Mouse (Mus musculus): ENCODE measurements around the gene Dnal1.
"Not testable (repeated sequence)": the region's sequence is repeated elsewhere in the genome, so short reads cannot be mapped to it uniquely, and the experiment has no call there.

The Dnal1 gene

DNA sequence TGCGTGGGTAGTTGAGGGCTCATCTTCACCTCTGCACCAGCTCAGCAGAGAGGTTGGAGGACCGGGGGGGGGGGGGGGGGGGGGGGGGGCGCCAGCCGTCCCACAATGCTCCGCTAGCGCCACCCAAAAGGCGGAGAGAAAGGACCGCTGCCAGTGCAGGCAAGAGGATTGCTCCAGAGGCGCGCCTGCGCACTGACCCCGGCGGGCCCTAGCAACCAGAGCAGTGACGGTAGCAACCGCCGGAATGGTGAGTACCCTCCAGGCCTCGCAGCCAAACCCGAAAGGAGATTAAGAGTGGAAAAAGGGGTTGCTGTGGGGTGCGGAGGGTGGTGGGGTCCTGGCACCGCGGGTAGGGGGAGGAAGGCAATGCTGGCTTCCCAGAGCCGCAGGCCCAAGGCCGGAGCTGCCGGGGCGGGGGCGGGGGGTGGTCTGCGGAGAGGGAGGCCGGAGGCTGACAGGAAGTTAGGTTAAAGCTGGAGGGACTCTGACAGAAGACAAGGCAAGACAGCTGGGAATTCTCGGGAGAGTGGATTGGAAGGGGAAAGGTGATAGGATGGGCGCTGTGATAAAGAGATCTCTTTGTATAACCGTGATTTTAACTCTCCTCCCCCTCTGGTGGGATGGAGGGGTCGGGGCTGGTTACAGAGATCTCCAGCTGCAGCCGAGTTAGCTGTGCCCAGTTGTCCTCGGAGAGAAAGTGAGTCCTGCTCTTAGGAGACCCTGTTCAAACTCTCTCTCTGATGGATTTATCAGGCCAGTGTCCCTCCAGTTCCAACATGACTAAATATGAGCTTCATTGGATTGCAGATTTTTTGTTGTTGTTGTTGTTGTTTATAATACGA is at the start of gene Dnal1:
Dnal1 (plus strand) TSS at position 214 of the 842 bp plus-strand sequence.
- DNase-seq, result peak; percentile 86 to 94

DNA sequence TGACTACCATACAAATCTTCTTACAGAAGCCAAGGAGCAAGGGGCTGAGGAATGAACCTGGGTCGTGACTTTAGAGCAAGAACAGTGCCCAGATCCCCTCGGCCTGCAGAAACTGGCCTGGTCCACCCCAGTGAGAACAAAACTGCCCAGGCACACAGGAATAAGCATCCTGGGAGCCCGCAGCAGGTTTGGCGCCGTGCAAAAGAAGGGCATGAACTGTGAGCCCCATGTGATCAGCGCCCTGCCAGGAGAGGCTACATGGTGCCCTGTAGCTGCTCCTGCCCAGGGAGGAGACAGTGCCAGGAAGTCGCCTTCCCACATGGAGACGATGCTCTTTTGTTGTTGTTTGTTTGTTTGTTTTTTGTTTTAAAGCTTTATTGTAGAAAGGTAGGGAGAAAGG is 49.5 kb upstream of the Dnal1 start:
- no peak for DNase-seq

DNA sequence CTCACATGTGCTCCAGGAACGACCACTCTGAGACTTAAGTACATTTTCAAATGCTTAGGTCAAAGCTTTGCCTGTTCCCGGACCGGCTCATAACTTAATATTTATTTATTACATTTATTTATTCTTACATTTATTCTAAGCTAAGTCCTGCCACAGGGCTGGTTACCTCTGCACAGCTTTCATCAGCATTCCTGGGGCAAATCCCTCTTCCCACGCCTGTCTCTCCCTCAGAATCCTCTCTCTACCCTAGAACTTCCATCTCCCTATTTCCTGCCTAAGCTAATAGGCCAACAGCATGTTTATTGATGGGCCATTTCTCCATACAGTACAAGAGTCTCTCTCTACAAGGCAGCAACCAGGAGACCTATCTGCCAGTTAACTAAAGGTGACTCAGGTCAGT is 46.4 kb upstream of the Dnal1 start:
- DNase-seq, result no peak

DNA sequence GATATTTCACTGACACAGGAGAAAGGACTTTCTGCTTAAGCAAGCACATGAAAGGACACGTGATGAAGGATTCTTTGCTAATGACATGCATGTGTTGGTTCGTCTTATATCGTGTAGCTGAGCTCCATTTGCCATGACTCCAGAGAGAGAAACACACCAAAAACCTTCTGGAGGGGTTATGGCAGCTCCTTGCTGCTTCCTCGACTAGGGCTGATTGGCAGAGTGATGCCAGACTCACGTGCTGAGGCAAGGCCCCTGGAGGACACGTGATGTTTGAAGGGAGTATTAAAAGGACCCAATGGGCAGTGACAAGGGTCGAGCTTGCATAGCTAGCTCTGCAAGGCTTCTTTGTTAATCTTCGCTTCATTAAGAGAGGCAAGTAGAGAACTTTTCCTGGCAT is 45.9 kb upstream of the Dnal1 start:
- DNase-seq, result no peak

DNA sequence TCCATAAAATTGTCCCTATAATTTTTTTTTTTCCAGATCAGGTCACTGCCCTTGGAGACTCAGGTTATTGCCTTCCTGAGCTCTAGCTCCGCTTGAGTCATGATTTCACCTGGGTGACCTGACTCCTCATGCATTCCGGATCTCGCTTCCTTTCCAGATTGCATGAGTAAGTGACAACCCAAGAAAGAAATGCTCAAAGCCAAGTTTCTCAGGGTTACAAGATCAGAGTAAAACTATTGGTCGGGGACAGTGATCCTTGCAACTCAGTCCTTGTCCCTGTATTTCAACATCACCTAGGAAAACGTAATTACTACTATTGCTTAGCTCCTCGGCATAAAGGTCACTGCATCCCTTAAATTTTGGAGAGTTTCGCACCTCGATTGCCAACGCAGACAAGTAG is 45.2 kb upstream of the Dnal1 start, which contains the start of gene Acot5:
Acot5 (plus strand) TSS at position 340 of the 400 bp plus-strand sequence.
- no peak for DNase-seq

DNA sequence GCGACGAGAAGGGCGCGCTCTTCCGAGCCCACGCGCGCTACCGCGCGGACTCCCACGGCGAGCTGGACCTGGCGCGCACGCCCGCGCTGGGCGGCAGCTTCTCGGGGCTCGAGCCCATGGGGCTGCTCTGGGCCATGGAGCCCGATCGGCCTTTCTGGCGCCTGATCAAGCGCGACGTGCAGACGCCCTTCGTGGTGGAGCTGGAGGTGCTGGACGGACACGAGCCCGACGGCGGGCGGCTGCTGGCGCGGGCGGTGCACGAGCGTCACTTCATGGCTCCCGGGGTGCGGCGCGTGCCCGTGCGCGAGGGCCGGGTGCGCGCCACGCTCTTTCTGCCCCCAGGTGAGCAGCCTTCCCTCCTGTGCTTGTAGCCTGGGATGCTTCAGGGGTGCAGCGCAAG is 44.6 kb upstream of the Dnal1 start:
- peak; percentile 53 to 60 for DNase-seq

DNA sequence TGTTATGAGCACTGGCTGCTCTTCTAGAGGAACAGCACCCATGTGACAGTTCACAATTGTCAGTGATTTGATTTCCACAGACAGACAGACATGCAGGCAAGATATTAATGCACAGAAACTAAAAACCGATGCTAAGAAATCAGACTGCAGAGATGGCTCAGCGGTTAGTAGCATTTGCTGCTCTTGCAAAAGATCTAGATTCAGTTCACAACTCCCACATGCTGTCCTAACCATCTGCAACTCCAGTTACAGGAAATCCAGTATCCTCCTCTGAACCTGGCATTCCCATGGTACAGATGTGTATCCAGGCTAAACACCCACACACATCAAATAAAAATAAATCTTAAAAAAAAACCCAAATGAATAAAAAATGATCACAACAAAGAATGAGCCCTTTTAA is 42.5 kb upstream of the Dnal1 start:
- no peak for DNase-seq

DNA sequence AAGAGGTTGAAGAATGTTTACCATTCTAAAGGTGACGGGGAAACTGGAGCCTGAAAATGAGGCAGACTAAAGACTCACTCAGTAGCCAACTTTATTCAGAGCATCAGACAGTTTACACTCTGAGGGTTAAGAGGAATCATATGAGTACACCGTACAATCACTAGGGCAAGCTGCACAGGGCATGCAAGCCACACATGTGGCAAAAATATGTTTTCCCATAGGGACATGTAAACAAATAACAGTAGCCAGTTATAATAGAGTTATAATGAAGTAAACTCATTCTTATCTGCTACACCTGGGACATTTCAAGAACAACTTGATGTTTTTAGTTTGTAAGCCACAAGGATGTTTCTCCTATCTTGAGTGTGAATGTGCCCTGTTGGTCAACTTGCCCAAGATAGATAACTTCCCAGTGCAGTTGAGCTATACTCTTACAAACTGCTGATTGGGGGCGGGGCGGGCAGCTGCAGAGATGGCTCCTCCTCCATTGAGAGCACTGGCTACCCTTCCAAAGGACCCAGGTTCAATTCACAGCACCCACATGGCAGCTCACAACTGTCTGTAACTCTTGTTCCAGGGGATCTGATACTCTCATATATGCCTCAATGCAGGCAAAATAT is 36.7 kb upstream of the Dnal1 start:
- DNase-seq, result no peak

DNA sequence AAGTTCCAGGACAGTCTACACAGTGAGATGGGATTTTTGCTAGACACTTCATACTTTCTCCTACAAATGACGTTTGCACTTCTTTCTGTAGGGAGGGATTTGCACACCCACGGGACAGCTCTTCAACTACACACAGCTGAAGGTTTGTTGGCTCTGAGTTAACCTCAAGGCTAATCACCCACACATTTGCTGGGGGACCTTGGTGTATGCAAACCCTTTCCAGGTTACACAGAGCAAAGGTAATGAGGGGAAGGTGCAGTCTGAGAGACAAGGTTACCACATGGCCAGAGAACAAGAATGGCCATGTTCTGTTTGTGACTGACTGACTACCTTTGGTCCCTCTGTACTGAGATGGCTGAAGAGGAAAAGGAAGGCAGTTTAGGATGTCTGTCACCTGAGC is 30.3 kb upstream of the Dnal1 start:
- DNase-seq, result no peak

DNA sequence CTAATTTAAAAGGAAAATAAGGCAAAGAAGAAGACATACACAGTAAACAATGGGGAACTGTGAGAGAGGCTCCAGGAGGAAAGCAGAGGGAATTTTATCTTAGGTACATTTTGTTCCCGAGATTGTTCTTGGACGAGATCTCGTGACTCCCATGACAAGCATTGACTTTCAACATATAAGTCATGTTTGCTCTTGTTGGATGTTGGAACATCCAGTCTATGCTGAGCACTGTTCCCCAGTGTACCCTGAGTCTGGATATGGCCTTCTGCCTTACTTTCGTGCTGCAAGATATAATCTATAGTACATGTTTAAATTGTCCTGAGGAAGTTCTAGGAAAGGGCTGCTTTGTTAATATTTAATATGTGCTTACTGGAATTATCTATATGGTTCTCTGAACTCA is 29.6 kb upstream of the Dnal1 start:
- no peak for DNase-seq

DNA sequence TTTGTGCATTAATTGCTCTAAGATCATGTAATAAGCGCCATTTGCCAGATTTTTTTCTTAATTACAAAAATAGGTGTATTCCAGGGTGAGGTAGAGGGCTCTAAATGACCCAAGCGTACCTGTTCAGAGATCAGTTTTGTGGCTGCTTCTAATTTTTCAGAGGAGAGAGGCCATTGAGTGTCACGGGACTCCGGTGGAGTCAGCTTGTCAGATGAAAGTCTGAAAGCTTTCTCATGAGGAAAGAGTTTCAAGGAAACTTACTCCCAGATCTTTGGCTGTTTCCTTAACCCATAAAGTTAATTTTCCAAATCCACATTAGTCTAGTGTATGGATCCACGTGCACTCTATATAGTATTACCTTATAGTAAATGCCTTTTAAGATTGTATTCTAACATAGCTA is 19.5 kb upstream of the Dnal1 start:
- DNase-seq, result not testable (repeated sequence)

DNA sequence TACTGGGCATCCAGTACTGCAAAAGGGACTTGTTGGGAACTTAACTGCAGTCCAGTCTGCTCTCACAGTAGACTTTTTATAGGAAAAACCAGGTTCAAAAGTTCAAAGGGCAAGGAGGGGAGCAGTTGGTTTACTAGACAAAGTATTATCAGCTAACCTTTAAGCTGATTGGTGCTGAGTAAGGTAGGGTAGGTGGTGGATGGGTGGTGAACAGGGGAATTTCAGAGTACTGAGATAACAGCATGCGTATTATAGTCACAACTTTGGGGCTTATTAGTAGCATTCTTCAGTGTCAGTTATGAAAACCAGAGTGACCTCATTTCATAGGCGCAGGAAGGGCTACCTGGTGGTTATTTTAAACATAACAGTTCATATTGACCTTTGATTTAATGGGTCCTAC is 14.6 kb upstream of the Dnal1 start:
- DNase-seq, result no peak

DNA sequence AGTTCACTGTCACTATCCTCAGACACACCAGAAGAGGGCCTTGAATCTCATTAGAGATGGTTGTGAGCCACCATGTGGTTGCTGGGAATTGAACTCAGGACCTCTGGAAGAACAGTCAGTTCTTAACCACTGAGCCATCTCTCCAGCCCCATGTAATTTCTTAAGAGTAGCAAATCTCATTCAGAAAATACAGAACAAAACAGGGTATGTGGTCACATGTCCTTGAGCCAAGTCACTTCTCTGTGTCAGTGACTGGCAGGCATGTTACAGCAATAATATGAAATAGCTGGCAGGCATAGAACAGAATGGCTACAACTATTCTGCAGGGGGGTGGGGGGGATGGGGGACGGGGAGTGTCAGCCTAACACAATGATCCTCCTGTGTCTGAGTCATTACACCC is 14.1 kb upstream of the Dnal1 start:
- DNase-seq, result no peak

DNA sequence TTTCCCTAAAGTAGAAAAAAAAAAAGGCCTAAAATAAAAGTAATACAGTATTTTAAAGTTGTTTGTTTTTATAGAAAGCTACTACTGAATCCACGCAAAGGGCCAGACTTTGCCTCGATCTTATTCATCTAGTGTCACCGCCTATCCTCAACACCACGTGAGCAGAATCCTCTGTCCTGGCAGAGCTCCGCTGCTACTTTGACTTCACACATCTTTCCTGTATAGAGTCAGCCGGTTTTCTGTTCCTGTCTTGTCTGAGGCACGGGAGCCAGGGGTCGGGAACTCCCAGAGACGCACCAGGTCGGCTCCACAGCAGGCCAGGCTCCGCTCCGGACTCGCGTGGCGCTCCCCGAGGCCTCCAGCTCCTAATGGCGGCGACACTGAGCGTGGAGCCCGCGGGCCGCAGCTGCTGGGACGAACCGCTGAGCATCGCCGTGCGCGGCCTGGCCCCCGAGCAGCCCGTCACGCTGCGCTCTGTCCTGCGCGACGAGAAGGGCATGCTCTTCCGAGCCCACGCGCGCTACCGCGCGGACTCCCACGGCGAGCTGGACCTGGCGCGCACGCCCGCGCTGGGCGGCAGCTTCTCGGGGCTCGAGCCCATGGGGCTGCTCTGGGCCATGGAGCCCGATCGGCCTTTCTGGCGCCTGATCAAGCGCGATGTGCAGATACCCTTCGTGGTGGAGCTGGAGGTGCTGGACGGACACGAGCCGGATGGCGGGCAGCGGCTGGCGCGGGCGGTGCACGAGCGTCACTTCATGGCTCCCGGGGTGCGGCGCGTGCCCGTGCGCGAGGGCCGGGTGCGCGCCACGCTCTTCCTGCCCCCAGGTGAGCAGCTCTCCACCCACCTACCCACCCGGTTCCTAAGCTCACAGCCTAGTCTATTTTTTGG is 13.3 kb upstream of the Dnal1 start, which contains the start of gene Acot6:
Acot6 (plus strand) TSS at position 51 of the 889 bp plus-strand sequence.
- DNase-seq, result peak; percentile 67 to 69

DNA sequence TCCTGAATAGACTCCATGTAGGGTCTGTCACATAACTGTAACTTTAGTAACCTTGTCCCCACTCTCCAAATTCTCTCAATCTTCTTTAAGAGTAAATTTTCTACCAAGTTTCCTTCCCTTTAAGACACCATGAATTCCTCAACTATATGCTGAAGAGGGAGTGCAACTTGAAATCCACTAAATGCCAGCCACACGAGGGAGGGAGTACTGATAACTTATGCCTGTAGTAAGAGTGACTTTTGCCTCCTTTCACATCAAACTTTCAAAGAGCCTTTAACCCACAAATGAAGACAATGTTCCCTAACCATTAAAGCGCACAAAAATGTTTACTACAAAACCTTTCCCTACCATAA is 12.7 kb upstream of the Dnal1 start:
- no peak for DNase-seq

DNA sequence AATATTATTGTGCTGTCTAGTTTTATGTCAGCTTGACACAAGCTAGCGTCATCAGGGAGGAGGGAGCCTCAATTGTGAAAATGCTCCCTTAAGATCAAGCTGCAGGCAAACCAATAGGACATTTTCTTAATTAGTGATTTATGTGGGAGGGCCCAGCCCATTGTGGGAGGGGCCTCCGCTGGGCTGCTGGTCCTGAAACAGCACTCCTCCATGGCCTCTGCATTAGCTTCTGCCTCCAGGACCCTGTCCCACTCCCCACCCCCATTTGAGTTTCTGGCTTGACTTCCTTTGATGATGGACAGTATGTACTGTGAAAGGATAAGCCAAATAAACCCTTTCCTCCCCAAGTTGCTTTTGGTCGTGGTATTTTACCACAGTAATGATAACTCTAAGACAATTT is 7.2 kb upstream of the Dnal1 start:
- no peak for DNase-seq

DNA sequence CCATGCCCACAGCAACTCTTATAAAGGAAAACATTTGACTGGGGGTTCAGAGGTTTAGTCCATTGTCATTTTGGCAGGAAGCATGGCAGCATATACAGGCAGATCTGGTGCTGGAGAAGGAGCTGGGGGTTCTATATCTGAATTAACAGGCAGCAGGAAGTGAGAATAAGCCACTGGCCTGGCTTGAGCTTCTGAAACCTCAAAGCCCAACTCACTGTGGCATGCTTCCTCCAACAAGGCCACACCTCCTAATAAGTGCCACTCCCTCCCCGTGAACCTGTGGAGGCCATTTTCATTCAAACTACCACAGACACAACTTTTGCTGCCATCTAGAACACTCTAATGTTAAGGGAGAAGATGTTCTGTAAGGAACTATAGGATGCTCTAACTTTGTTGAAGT is 6.5 kb upstream of the Dnal1 start:
- DNase-seq, result no peak

DNA sequence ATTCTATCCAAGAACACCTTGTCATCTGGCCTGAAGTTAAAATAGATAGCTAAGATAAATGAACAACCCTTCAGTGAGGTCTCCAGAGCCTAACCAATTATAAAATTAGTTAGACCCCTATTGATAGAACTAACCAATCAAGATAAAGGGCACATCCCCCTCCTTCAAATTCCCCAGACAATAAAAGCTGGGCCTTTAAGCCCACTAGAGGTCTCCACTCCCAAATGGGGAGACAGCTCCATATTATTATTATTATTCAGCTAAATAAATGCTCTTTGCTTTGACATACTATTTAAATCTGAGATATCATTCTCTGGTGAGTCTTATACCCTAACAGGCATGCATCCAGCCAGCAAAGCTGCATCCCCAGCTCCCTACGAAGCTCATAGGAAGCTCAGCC is 4.2 kb upstream of the Dnal1 start:
- DNase-seq, result no peak

DNA sequence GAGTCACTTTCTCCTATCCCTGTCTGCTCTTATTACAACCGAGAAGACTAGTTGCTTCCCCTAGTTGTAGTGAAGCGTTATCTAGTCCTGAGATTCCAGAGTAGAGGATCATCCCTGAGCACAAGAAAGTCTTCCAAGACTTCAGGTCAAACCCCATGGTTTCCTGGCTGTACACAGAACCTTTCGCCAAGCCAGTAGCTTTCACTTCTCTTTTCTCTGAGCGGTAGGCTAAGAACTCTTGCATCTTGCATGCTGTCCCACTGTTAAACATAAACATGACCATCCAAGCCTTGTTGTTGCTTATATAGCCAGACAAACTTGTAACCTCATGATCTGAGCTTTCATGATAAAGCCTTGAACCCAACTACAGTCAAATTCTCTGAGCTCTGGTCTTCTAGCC is 3.4 kb upstream of the Dnal1 start:
- no peak for DNase-seq

DNA sequence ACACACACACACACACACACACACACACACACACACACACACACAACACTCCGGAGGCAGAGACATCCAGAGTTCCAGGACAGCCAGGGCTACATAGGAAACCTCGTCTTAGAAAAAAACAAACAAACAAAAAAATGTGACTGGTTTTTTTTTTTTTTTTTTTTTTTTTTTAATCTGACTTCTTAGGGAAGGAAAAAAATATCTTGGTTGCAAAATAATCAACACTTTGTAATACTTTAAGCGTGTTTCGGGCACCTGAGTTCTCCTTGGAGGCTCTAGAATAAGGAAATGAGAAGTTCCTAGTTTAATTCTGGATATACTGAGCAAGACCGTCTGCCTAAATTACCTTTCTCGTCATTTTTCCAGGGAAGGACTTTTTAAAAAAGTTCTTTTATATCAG is 490 bp upstream of the Dnal1 start:
- no peak for DNase-seq

DNA sequence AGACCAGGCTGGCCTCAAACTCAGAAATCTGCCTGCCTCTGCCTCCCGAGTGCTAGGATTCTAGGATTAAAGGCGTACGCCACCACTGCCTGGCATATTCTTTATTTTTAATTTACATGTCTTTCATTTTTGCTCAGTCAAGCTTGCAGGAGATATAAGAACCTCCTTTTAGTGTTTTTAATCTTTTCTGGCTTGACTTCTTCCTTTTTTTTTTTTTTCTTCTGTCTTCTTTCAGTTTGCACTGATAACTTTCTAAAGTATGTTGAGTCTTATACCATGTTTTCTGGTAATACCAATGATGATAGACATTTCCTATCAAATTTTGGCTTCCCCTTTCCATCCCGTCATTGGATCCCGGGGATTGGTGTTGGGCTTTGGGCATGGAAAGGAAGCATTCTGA is 5.4 kb downstream of the Dnal1 start:
- no peak for DNase-seq

DNA sequence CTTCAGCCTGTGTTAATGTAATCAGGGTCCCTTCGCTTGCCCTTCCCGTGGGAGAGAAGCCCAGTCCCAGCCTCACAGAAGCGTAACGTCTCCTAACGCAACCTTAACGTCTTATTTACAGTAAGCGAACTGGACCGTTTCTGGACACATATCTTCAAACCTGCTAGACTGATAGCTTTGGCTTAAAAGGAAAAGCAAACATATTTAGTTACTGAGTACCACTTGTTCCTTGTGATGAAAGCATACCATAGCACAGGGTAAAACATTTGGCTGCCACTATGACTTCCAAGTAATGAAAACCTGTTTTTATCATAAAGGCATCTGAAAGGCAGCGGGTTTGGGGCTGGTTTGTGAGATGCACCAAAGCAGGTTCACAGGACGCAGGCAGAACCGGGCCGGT is 11.7 kb downstream of the Dnal1 start:
- no peak for DNase-seq

DNA sequence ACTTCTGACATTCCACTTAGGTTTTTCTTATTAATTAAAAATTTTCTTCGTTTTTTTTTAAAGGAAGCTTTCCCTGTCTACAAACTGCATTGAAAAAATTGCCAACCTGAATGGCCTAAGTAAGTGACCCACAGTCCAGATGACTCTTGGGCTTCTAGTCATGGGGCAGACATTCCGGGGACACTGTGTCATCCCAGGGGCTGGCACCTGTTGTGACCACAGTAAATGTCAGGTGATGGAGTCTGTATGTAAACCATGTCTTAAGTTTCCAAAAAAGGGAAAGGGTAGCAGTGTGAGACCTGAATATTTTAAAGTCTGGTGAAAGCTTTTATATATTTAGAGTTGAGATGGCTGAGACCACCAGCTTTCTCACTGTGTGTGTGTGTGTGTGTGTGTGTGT is 12.7 kb downstream of the Dnal1 start:
- no peak for DNase-seq

DNA sequence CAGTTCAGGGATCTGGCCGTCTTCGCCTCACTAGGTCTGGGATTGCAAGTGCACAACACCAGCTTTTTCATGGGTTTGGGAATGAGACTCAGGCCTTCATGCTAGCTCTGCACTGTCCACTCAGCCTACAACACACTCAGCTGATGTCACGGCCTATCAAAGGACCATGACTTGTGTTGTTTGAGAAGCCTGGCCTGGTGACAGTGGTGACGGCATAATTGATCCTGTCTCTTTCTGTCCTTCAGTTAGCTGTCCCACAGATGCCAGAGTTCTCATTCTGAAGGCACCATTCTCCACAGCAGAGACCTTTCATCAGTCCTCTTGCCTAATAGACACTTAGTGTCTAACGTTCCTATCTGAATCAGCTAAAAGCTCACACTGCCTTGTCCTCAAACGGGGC is 14.4 kb downstream of the Dnal1 start:
- DNase-seq, result no peak
